Mouse (Mus musculus) heart, embryonic 14.5 days (tissue): ENCODE data around the gene Ezh2. TPM values are rescaled to one million over a fixed set of nuclear protein-coding genes. Genes with fewer than 3 reads are reported as not detected.

Experiments
- ATAC-seq: fragments of 200-750 bp; cut with Nextera tagmentation; 2 replicates; pipeline ENCODE4 v1.8.0; 2017; ENCODE audit warnings: low read depth, moderate TSS enrichment; ENCODE audit not compliant: insufficient number of reproducible peaks, insufficient read depth, low FRiP score
- H3K27ac ChIP-seq, 2 experiments: fragments of 200-500 bp in 1 of 2; fragments of 300-500 bp in 1 of 2; sonication (generic) in 1 of 2; replicated peaks in 1 of 2; 2 replicates each; pipeline ENCODE4 v1.5.1; 2012 to 2014; ENCODE audit warnings: low read depth in 2 of 2, low read length in 2 of 2, control low read depth in 1 of 2, mild to moderate bottlenecking in 1 of 2, mixed read lengths in 1 of 2; ENCODE audit not compliant: control insufficient read depth in 1 of 2, insufficient read depth in 1 of 2
- H3K27me3 ChIP-seq: fragments of 300-500 bp; sonication (generic); 2 replicates; pipeline ENCODE4 v1.6.1; 2014; ENCODE audit warnings: mild to moderate bottlenecking, low read length, control low read depth; ENCODE audit not compliant: control insufficient read depth, insufficient read depth
- H3K36me3 ChIP-seq: fragments of 300-500 bp; sonication (generic); 2 replicates; pipeline ENCODE4 v1.6.1; 2014; ENCODE audit warnings: mild to moderate bottlenecking, control low read depth, low read length, mixed read lengths; ENCODE audit not compliant: control insufficient read depth, insufficient read depth
- H3K4me1 ChIP-seq, 2 experiments: fragments of 200-500 bp in 1 of 2; fragments of 300-500 bp in 1 of 2; sonication (generic) in 1 of 2; 2 replicates each; pipeline ENCODE4 v1.6.1; 2012 to 2014; ENCODE audit warnings: low read length in 2 of 2, control low read depth in 1 of 2, mixed read lengths in 1 of 2; ENCODE audit not compliant: control insufficient read depth in 2 of 2, insufficient read depth in 2 of 2
- H3K4me2 ChIP-seq: fragments of 300-500 bp; sonication (generic); 2 replicates; pipeline ENCODE4 v1.6.1; 2014; ENCODE audit warnings: mild to moderate bottlenecking, low read length
- H3K4me3 ChIP-seq, 2 experiments: fragments of 200-500 bp in 1 of 2; fragments of 300-500 bp in 1 of 2; sonication (generic) in 1 of 2; 2 replicates each; pipeline ENCODE4 v1.5.1; 2012 to 2014; ENCODE audit warnings: low read length in 2 of 2, mild to moderate bottlenecking in 2 of 2, control low read depth in 1 of 2, low read depth in 1 of 2, moderate library complexity in 1 of 2; ENCODE audit not compliant: control insufficient read depth in 1 of 2, insufficient read depth in 1 of 2
- H3K9ac ChIP-seq: fragments of 300-500 bp; sonication (generic); 2 replicates; pipeline ENCODE4 v1.6.1; 2014; ENCODE audit warnings: mild to moderate bottlenecking, low read length
- H3K9me3 ChIP-seq: fragments of 300-500 bp; sonication (generic); 2 replicates; pipeline ENCODE4 v1.6.1; 2016; ENCODE audit warnings: low read length, control low read depth; ENCODE audit not compliant: control insufficient read depth
- WGBS: fragments of 180-500 bp; shearing (Covaris S2); extraction: QIAGEN DNeasy Blood & Tissue Kit; methylation state at CpG from one replicate; pipeline ENCODE4 v1.1.7; 2014; 5-methylcytosine and 5-hydroxymethylcytosine counted together
- polyA plus RNA-seq: library from polyadenylated mRNA; unstranded; fragments of >200 nt; fragmentation: Nextera tagmentation; extraction: Ambion mirVana; gene quantifications from 2 replicates; pipeline ENCODE4 v1.2.1, GENCODE M21; 2014

Ezh2 gene
- polyA plus RNA-seq, 1 experiment from 2014 or later, result 45.8 TPM

GRCm38 (mm10) chr6:47494562-47494961 is 100.6 kb downstream of the Ezh2 start:
- H3K27me3 ChIP-seq, result no peaks in the 10 kb centered on the region
- WGBS, result 76% methylated on average over 4 of the region's 4 CpGs
- no peak overlapping the region for H3K4me2 ChIP-seq
- ATAC-seq, result no peak
- H3K4me3 ChIP-seq, result no peak overlapping the region
- peaks cover 3 to 8% of the 10 kb centered on the region in 2 experiments; a peak in 3 of 4 replicates for H3K4me1 ChIP-seq
- no peak overlapping the region for H3K9ac ChIP-seq
- H3K36me3 ChIP-seq, result peaks cover 13% of the 10 kb centered on the region; the same call in 1 of the 2 replicates
- H3K27ac ChIP-seq, result no peak overlapping the region
- no peaks in the 10 kb centered on the region for H3K9me3 ChIP-seq

- H3K36me3 ChIP-seq, result peaks cover 10% of the 10 kb centered on the region
- no peak overlapping the region for H3K27ac ChIP-seq
- H3K9me3 ChIP-seq, result no peaks in the 10 kb centered on the region
- no peak overlapping the region for H3K4me3 ChIP-seq
- no peaks in the 10 kb centered on the region for H3K27me3 ChIP-seq
- 100% methylated on average over 1 of the region's 1 CpGs for WGBS
- no peak for ATAC-seq
- no peak overlapping the region for H3K9ac ChIP-seq
- H3K4me1 ChIP-seq, result no peaks in the 10 kb centered on the region
- no peak overlapping the region for H3K4me2 ChIP-seq
Observed at GRCm38 (mm10) chr6:47482027-47482426, 113.1 kb downstream of the Ezh2 start.

Other genes starting within 250 kb of the Ezh2 start
- gene Cul1, start 141.9 kb downstream of the Ezh2 start, polyA plus RNA-seq, result 95.9 and 104 TPM in 2 replicates
- 149 TPM in 2 replicates for gene Pdia4, start 218.1 kb upstream of the Ezh2 start, polyA plus RNA-seq
- 1.0 and 1.4 TPM in 2 replicates for gene Zfp786, start 235.5 kb upstream of the Ezh2 start, polyA plus RNA-seq
- 3.9 and 4.7 TPM in 2 replicates for gene Zfp398, start 240.3 kb upstream of the Ezh2 start, polyA plus RNA-seq